Mouse (Mus musculus) large intestine, adult 2 months (tissue): ENCODE results near the gene Fuz. TPM values are rescaled to one million over a fixed set of nuclear protein-coding genes. Genes with fewer than 3 reads are reported as not detected.

ENCODE experiments used
- DNase-seq: peaks from one replicate; pipeline ENCODE4 v3.0.0-alpha.2; 2012; ENCODE audit warnings: low read depth, low spot score
- WGBS: fragments of 180-500 bp; shearing (Covaris S2); methylation state at CpG from one replicate; pipeline ENCODE4 v1.1.7; 2018; 5-methylcytosine and 5-hydroxymethylcytosine counted together
- polyA plus RNA-seq: library from polyadenylated mRNA; depleted of rRNA; stranded (reverse); fragments of >200 nt; gene quantifications from 2 replicates; pipeline ENCODE4 v1.2.3, GENCODE M21; 2012; rRNA removed

Fuz gene
- polyA plus RNA-seq, 1 experiment = 21.7 TPM

GRCm38 (mm10) chr7:44918219-44918618 lies 22.3 kb downstream of the Fuz start:
- 48% methylated on average over 3 of the region's 3 CpGs for WGBS

DNA sequence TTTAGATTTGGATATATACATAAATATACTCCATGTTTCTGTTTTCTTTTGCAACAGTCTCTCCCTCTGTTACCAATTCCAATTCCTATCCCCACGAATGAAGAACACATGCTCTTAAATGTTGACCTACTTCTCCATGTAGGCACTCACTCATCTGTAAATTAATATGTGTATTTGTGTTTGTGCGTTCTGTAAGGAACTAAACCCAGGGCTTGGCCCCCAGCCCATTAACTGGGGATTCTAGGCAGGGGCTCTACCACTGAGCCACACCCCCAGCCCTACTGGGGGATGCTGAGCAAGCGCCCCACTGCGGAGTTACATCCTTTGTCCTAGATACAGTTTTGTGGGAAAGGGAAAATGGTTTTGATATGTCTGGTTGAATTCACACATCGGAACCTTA lies 23.2 kb downstream of the Fuz start:
- 89% methylated on average over 5 of the region's 5 CpGs for WGBS
- no peak for DNase-seq

More at GRCm38 (mm10) chr7:44918219-44918618, 22.3 kb downstream of the Fuz start:
- no peak for DNase-seq

DNA sequence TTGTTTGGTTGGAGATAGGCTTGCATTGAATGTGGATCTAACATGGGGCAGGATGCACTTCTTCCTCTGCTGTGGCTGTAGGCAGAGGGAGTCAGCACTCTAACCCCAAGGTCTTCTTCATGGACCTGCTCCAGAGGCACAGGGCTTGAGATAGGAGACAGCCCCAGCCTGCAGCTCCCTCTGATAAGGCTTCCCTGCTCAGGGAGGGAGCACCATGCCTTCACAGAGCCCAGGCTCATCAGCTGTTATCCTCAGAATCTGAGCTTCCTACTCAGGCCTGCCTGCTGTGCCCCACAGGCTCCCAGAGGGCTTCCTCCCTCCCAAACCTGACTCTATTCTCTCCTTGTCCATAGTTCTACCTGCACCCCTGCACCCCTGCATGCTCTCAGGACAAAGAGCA lies 26.7 kb downstream of the Fuz start:
- no peak for DNase-seq

DNA sequence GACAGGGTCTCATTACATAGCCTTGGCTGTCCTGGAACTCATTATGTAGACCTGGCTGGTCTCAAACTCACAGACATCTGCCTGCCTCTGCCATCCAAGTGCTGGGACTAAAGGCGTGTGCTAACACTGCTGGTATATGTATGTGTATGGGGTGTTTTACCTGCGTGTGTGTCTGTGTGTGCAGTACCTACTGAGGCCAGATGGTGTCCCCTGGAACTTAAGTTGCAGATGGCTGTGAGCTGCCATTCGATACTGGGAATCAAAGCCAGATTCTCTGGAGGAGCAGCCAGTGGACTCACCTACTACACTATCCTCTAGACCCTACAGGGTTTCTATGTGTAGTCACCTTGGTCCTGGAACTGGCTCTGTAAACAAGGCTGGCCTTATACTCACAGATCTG lies 29.6 kb downstream of the Fuz start:
- WGBS = 65% methylated on average over 3 of the region's 3 CpGs
- no peak for DNase-seq

GRCm38 (mm10) chr7:44928570-44928969 lies 32.7 kb downstream of the Fuz start:
- no peak for DNase-seq
- whole genome bisulfite sequencing = 0% methylated on average over 1 of the region's 1 CpGs

- peak; percentile 98 for DNase-seq
- under 1% methylated on average over 84 of the region's 84 CpGs for WGBS
Observed at GRCm38 (mm10) chr7:44929204-44930151, 33.6 kb downstream of the Fuz start, which contains the start of gene Ap2a1. TSS of gene Ap2a1 (minus strand) at chr7:44929496.

DNA sequence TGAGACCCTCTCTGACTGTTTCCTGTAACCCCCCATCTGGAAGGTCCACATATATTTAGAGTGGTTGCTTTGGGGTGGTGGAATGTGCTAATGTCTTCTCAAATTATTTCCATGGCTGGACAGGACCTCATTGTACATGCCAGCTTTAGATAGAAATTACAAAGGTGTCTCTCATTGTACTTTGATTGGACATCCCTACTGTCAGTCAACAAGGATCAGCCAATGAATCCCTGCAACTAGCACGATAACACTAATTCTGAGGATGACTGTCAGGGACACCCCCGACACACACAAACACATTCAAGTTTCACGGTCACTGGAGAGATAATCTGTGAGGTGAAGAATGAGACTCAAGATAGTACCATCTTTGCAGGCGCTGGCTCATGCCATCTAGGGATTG lies 42.8 kb downstream of the Fuz start:
- DNase-seq = no peak
- 91% methylated on average over 4 of the region's 4 CpGs for WGBS

GRCm38 (mm10) chr7:44942904-44943303 lies 47.0 kb downstream of the Fuz start, which contains the start of gene Tsks:
TSS of gene Tsks (plus strand) at chr7:44943204.
- 76% methylated on average over 7 of the region's 7 CpGs for WGBS
- no peak for DNase-seq

DNA sequence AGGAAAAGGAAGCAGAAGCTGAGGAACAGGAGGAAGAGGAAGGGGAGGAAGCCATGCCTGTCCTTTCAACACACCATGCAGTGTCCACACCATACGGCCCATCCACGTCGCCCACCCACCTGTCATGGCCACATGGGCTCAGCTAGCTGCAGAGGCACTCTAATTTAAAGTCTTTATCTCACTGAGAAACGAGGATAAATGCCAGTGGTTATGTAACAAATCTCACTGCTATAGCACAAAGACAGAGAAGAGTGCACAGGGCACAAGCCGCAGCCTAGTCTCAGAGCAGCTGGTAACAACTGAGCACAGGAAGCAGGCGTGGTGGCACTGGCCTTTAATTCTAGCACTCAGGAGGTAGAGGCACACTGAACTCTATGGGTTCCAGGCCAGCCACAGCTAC lies 54.0 kb downstream of the Fuz start:
- DNase-seq = no peak
- 59% methylated on average over 6 of the region's 6 CpGs for WGBS

DNA sequence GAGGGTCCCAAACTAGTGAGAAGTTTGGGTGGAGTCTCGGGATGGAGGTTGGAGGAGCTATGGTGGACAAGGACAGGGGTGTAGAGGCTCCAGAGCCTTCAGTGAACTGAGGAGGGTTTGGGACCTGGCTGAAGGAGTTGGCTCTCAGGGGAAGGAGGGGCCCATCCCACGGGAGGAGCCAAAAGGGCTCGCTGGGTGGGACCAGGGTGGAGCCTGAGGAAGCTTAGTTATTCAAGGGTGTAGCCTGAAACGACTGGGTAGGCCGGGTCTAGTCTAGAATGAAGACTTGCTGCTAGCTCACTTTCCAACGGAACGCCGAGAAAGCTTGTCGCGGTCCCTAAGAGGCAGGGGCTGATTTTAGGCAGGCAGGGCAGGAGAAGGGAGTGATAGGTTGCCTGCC lies 56.1 kb downstream of the Fuz start:
- DNase-seq = peak; percentile 75
- under 1% methylated on average over 10 of the region's 10 CpGs for WGBS

Other genes starting within 250 kb of the Fuz start
- gene Myh14, start 225.2 kb upstream of the Fuz start, polyA plus RNA-seq = 163 and 237 TPM in 2 replicates
- gene Izumo2, start 187.3 kb upstream of the Fuz start, polyA plus RNA-seq = not detected in 2 replicates
- gene Vrk3, start 147.7 kb upstream of the Fuz start, polyA plus RNA-seq = 68.3 and 78.0 TPM in 2 replicates
- gene Zfp473, start 145.0 kb upstream of the Fuz start, polyA plus RNA-seq = 0.36 and 0.75 TPM in 2 replicates
- 50.3 and 51.3 TPM in 2 replicates for gene Nup62, start 80.0 kb upstream of the Fuz start, polyA plus RNA-seq
- 13.9 and 14.8 TPM in 2 replicates for gene Il4i1, start 79.7 kb upstream of the Fuz start, polyA plus RNA-seq
- 29.8 and 41.4 TPM in 2 replicates for gene Atf5, start 79.4 kb upstream of the Fuz start, polyA plus RNA-seq
- 61.3 and 67.2 TPM in 2 replicates for gene Akt1s1, start 47.1 kb upstream of the Fuz start, polyA plus RNA-seq
- gene Tbc1d17, start 47.0 kb upstream of the Fuz start, polyA plus RNA-seq = 44.6 and 49.0 TPM in 2 replicates
- 52.1 and 57.9 TPM in 2 replicates for gene Pnkp, start 38.9 kb upstream of the Fuz start, polyA plus RNA-seq
- gene Ptov1, start 26.3 kb upstream of the Fuz start, polyA plus RNA-seq = 111 and 141 TPM in 2 replicates
- 69.4 and 102 TPM in 2 replicates for gene Med25, start 3.4 kb upstream of the Fuz start, polyA plus RNA-seq
- gene Ap2a1, start 33.4 kb downstream of the Fuz start, polyA plus RNA-seq = 55.6 and 80.7 TPM in 2 replicates
- gene Tsks, start 47.1 kb downstream of the Fuz start, polyA plus RNA-seq = not detected in 2 replicates
- 4.2 and 5.9 TPM in 2 replicates for gene Cpt1c, start 78.8 kb downstream of the Fuz start, polyA plus RNA-seq
- gene Prmt1, start 90.5 kb downstream of the Fuz start, polyA plus RNA-seq = 167 and 188 TPM in 2 replicates
- 107 and 110 TPM in 2 replicates for gene Irf3, start 101.6 kb downstream of the Fuz start, polyA plus RNA-seq
- 20.8 and 23.3 TPM in 2 replicates for gene Bcl2l12, start 102.6 kb downstream of the Fuz start, polyA plus RNA-seq
- 32.3 and 44.7 TPM in 2 replicates for gene Scaf1, start 120.3 kb downstream of the Fuz start, polyA plus RNA-seq
- gene Rras, start 121.9 kb downstream of the Fuz start, polyA plus RNA-seq = 112 and 124 TPM in 2 replicates
- 5.4 and 6.2 TPM in 2 replicates for gene Prr12, start 156.8 kb downstream of the Fuz start, polyA plus RNA-seq
- 52.4 and 66.9 TPM in 2 replicates for gene Nosip, start 166.3 kb downstream of the Fuz start, polyA plus RNA-seq
- 77.3 and 92.5 TPM in 2 replicates for gene Prrg2, start 166.6 kb downstream of the Fuz start, polyA plus RNA-seq
- 44.3 and 48.6 TPM in 2 replicates for gene Rcn3, start 196.1 kb downstream of the Fuz start, polyA plus RNA-seq
- 75.3 and 85.1 TPM in 2 replicates for gene Fcgrt, start 207.8 kb downstream of the Fuz start, polyA plus RNA-seq
- 407 and 500 TPM in 2 replicates for gene Rps11, start 228.4 kb downstream of the Fuz start, polyA plus RNA-seq
- 2,093 and 2,372 TPM in 2 replicates for gene Rpl13a, start 232.7 kb downstream of the Fuz start, polyA plus RNA-seq
- 0.78 and 1.1 TPM in 2 replicates for gene Gm45713, start 240.2 kb downstream of the Fuz start, polyA plus RNA-seq
- gene Flt3l, start 240.4 kb downstream of the Fuz start, polyA plus RNA-seq = 30.5 and 38.2 TPM in 2 replicates